Mouse (Mus musculus) lung, embryonic 16.5 days (tissue): ENCODE results near the gene Ssbp3. TPM values are rescaled to one million over a fixed set of nuclear protein-coding genes. Genes with fewer than 3 reads are reported as not detected.

Experiments used
- ATAC-seq: fragments of 200-750 bp; cut with Nextera tagmentation; 2 replicates; pipeline ENCODE4 v1.8.0; 2017; ENCODE audit warnings: low read depth, mild to moderate bottlenecking, moderate library complexity
- H3K27ac ChIP-seq: fragments of 300-500 bp; sonication (generic); 2 replicates; pipeline ENCODE4 v1.5.1; 2014; ENCODE audit warnings: mild to moderate bottlenecking, control low read depth, low read length
- H3K27me3 ChIP-seq: fragments of 300-500 bp; sonication (generic); 2 replicates; pipeline ENCODE4 v1.6.1; 2014; ENCODE audit warnings: low read depth, low read length, mixed read lengths; ENCODE audit not compliant: control insufficient read depth, insufficient read depth
- H3K36me3 ChIP-seq: fragments of 300-500 bp; sonication (generic); 2 replicates; pipeline ENCODE4 v1.6.1; 2014; ENCODE audit warnings: low read length; ENCODE audit not compliant: control insufficient read depth, insufficient read depth
- H3K4me1 ChIP-seq: fragments of 300-500 bp; sonication (generic); replicated peaks from 2 replicates; pipeline ENCODE4 v1.6.1; 2014; ENCODE audit warnings: low read length, mixed read lengths; ENCODE audit not compliant: control insufficient read depth, insufficient read depth
- H3K4me2 ChIP-seq: fragments of 300-500 bp; sonication (generic); 2 replicates; pipeline ENCODE4 v1.6.1; 2014; ENCODE audit warnings: low read depth, low read length, control low read depth
- H3K4me3 ChIP-seq: fragments of 300-500 bp; sonication (generic); 2 replicates; pipeline ENCODE4 v1.5.1; 2014; ENCODE audit warnings: mild to moderate bottlenecking, low read length, control low read depth
- H3K9ac ChIP-seq: fragments of 300-500 bp; sonication (generic); 2 replicates; pipeline ENCODE4 v1.6.1; 2014; ENCODE audit warnings: low read length, control low read depth
- H3K9me3 ChIP-seq: fragments of 300-500 bp; sonication (generic); 2 replicates; pipeline ENCODE4 v1.6.1; 2016; ENCODE audit warnings: low read length; ENCODE audit not compliant: control insufficient read depth
- WGBS: fragments of 180-500 bp; shearing (Covaris S2); extraction: QIAGEN DNeasy Blood & Tissue Kit; methylation state at CpG from one replicate; pipeline ENCODE4 v1.1.7; 2014; 5-methylcytosine and 5-hydroxymethylcytosine counted together
- polyA plus RNA-seq: library from polyadenylated mRNA; unstranded; fragments of >200 nt; fragmentation: Nextera tagmentation; extraction: Ambion mirVana; gene quantifications from 2 replicates; pipeline ENCODE4 v1.2.1, GENCODE M21; 2015

The Ssbp3 gene
- polyA plus RNA-seq, 1 experiment from 2014 or later: 61.7 TPM

- H3K27me3 ChIP-seq: no peaks in the 10 kb centered on the region
- H3K4me1 ChIP-seq: no peaks in the 10 kb centered on the region; the same call in 1 of the 2 replicates
- no peak overlapping the region for H3K4me2 ChIP-seq
- H3K4me3 ChIP-seq: no peak overlapping the region
- no peak for ATAC-seq
- WGBS: 73% methylated on average over 3 of the region's 3 CpGs
- no peaks in the 10 kb centered on the region for H3K9me3 ChIP-seq
- H3K36me3 ChIP-seq: 0 out of 2 replicates have a peak, but pooled peaks cover 3% of the 10 kb centered on the region
- no peak overlapping the region for H3K27ac ChIP-seq
- H3K9ac ChIP-seq: no peak overlapping the region
Measured at GRCm38 (mm10) chr4:107012574-107012973, 102.1 kb downstream of the Ssbp3 start.

DNA sequence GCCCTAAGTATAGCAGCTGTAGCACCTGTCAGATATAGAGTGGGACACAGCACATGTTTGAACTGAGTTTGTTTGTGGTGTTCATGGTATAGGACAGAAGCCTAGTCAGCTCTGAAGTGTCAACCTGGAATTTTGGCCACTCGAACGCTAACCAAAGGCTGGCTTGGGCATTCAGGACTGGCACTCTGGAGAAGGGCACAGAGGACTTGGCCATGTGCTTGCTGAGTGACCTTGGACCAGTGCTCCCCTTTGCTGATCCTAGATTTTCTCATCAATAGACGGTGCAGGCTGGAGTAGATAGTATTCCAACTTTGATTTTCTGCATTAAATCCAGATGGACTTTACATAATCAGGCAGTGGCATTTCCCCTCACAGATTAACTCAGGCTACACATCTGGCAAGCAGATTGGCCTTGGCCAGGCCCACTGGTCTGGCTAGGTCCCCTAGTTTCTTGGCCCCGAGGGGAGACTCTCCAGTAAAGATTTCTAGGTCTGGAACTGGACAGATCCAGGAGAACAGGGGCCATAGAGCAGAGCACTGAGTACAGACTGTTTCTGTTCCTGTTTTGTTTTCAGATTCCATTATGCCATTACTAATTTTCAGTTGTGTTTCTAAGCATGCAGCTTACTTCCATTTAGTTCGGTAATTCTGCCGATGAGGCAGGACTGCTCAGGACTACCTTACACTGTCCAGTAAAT is 102.8 kb downstream of the Ssbp3 start:
- Histone ChIP-seq H3K9ac (no peak overlapping the region), H3K4me2 (no peak overlapping the region), H3K27ac (no peak overlapping the region), H3K27me3 (no peaks in the 10 kb centered on the region), H3K4me3 (no peak overlapping the region), H3K4me1 (no peaks in the 10 kb centered on the region; the same call in 1 of the 2 replicates), H3K36me3 (0 out of 2 replicates have a peak, but pooled peaks cover 3% of the 10 kb centered on the region), H3K9me3 (no peaks in the 10 kb centered on the region)
- 84% methylated on average over 6 of the region's 6 CpGs for WGBS
- no peak for ATAC-seq

- H3K36me3 ChIP-seq: 0 out of 2 replicates have a peak, but pooled peaks cover 3% of the 10 kb centered on the region
- no peak overlapping the region for H3K4me2 ChIP-seq
- 87% methylated on average over 9 of the region's 9 CpGs for WGBS
- no peak overlapping the region for H3K9ac ChIP-seq
- no peaks in the 10 kb centered on the region for H3K27me3 ChIP-seq
- H3K4me3 ChIP-seq: no peak overlapping the region
- H3K27ac ChIP-seq: no peak overlapping the region
- ATAC-seq: no peak
- no peaks in the 10 kb centered on the region for H3K9me3 ChIP-seq
- peaks cover 1% of the 10 kb centered on the region; the same call in 1 of the 2 replicates for H3K4me1 ChIP-seq
Measured at GRCm38 (mm10) chr4:107013817-107014260, 103.3 kb downstream of the Ssbp3 start.

DNA sequence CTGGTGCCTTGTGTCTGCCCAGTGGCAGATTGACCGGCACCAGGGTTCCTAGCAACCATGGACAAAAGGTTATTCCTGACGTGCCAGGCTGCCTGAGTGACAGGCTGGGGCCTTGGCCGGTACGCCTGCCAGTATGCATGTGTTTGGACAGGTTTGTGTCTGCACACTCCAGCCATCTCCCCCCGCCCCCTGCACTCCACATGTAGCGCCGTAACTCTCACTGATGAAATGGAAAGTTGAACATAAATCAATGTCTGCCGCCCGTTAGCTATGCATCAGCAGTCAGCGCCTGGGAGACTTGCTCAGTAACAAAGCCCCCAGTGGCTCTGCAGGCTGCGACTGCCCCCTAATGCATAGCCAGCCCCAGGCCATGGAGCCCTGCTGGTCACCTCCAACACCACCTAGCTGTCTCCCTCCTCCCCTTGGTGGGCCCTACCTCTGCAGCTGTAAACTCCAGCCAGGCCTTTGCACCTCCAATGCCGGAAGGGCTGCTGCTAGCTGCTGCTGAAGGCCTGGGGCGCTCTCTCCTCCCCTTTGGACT is 105.5 kb downstream of the Ssbp3 start:
- Histone ChIP-seq H3K9me3 (no peaks in the 10 kb centered on the region), H3K4me1 (peaks cover 3% of the 10 kb centered on the region; the same call in 1 of the 2 replicates), H3K36me3 (no peaks in the 10 kb centered on the region), H3K4me3 (no peak overlapping the region), H3K27me3 (no peaks in the 10 kb centered on the region), H3K4me2 (no peak overlapping the region), H3K9ac (no peak overlapping the region), H3K27ac (no peak overlapping the region; the same call in 1 of the 2 replicates)
- 0 out of 2 replicates have a peak, but pooled peaks have one; percentile 11 for ATAC-seq
- WGBS: 60% methylated on average over 13 of the region's 13 CpGs

DNA sequence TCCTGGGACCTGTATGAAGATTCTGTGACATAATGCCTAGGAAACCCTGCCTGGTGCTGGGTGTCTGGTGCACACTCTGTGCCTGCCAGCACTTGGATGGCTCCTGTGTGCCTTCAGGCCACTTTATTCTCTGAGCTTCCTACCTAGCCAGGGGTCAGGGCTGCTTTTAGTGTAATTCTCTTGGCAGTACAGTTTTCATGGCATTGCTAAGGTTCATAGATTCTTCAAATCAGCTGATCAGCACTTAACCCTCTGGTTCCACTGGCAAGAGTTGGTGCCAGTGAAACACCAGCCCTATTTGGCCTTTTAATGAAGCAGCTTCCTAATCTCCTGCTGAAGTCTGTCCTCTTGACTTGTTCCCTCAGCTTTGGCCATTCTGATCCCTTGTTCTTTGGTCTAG is 106.8 kb downstream of the Ssbp3 start:
- no peak overlapping the region for H3K9ac ChIP-seq
- ATAC-seq: no peak
- H3K4me3 ChIP-seq: no peak overlapping the region
- no peaks in the 10 kb centered on the region for H3K36me3 ChIP-seq
- peaks cover 3% of the 10 kb centered on the region; the same call in 1 of the 2 replicates for H3K4me1 ChIP-seq
- no peaks in the 10 kb centered on the region for H3K9me3 ChIP-seq
- no peak overlapping the region for H3K4me2 ChIP-seq
- H3K27me3 ChIP-seq: no peaks in the 10 kb centered on the region
- no peak overlapping the region for H3K27ac ChIP-seq

DNA sequence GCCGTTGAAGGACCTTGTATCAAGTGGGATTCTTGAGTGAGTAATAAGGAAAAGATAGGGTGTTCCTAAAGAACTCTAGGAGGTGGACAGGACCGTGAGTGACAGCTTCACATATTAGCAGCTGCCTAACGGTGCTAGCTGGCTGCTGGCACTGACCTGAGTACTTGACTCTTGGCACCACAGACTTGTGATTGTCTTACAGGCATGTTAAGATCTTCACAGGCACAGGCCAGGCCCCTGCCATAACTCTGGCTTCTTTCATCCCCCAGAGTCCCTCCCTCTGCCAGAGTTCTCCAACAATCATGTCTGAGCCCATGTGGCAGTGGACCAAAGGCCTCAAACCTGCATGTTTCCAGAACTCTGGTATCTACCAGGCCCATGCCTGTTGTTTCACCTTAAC is 108.0 kb downstream of the Ssbp3 start:
- no peak for ATAC-seq
- 42% methylated on average over 3 of the region's 3 CpGs for WGBS
- Histone ChIP-seq H3K27me3 (no peaks in the 10 kb centered on the region), H3K4me2 (no peak overlapping the region), H3K4me1 (peaks cover 3% of the 10 kb centered on the region; the same call in 1 of the 2 replicates), H3K27ac (no peak overlapping the region), H3K9me3 (no peaks in the 10 kb centered on the region), H3K36me3 (no peaks in the 10 kb centered on the region), H3K9ac (no peak overlapping the region), H3K4me3 (no peak overlapping the region)

- H3K36me3 ChIP-seq: no peaks in the 10 kb centered on the region
- H3K9me3 ChIP-seq: no peaks in the 10 kb centered on the region
- H3K4me2 ChIP-seq: no peak overlapping the region
- ATAC-seq: no peak
- no peaks in the 10 kb centered on the region for H3K27me3 ChIP-seq
- H3K27ac ChIP-seq: no peak overlapping the region
- 49% methylated on average over 7 of the region's 7 CpGs for WGBS
- H3K4me3 ChIP-seq: no peak overlapping the region
- H3K4me1 ChIP-seq: peaks cover 3% of the 10 kb centered on the region; the same call in 1 of the 2 replicates
- no peak overlapping the region for H3K9ac ChIP-seq
Measured at GRCm38 (mm10) chr4:107019027-107019426, 108.5 kb downstream of the Ssbp3 start.

DNA sequence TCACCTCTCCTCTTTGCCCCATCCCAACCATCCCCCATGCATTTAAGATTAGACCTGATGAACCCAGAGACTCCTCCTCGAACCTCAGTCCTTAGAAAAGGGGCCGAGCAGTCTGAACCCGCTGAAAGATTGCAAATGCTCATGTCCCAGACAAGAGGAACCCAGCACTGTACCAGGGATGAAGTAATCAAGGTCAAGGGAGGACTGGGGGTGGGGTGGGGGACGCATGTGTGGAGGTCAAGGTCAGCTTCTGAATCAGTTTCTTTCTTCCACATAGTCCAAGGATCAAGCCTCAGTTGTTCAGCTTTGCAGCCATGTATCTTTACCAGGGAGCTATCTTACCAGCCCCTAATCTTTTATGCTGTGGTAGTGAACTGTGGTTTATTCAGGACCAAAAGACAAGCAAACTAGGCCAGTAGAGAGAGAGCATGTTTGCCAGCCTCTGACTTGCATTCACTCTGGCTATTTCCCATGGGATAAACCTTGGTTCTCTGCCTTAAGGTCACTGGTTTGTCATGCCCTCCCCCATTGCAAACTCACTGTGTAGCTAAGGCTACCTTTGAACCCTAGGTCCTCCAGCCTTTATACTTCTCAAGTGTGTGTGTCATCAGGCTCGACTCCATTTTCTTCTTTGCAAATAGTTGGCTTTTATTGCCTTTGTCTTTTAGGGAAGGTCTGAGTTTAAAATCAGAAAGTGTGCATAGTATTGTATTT is 109.9 kb downstream of the Ssbp3 start:
- no peaks in the 10 kb centered on the region for H3K36me3 ChIP-seq
- H3K27ac ChIP-seq: no peak overlapping the region
- no peak overlapping the region for H3K4me3 ChIP-seq
- no peaks in the 10 kb centered on the region for H3K9me3 ChIP-seq
- ATAC-seq: no peak
- 65% methylated on average over 5 of the region's 5 CpGs for WGBS
- peaks cover 3% of the 10 kb centered on the region; the same call in 1 of the 2 replicates for H3K4me1 ChIP-seq
- no peak overlapping the region for H3K9ac ChIP-seq
- H3K4me2 ChIP-seq: no peak overlapping the region
- H3K27me3 ChIP-seq: no peaks in the 10 kb centered on the region

- H3K27me3 ChIP-seq: no peaks in the 10 kb centered on the region
- no peak overlapping the region for H3K4me3 ChIP-seq
- H3K36me3 ChIP-seq: no peaks in the 10 kb centered on the region
- H3K27ac ChIP-seq: no peak overlapping the region
- no peak overlapping the region for H3K4me2 ChIP-seq
- ATAC-seq: no peak
- H3K9ac ChIP-seq: no peak overlapping the region
- peaks cover 3% of the 10 kb centered on the region; the same call in 1 of the 2 replicates for H3K4me1 ChIP-seq
- WGBS: 80% methylated on average over 3 of the region's 3 CpGs
- no peaks in the 10 kb centered on the region for H3K9me3 ChIP-seq
Measured at GRCm38 (mm10) chr4:107021464-107021863, 111.0 kb downstream of the Ssbp3 start.
